Mouse (Mus musculus) urinary bladder, postnatal 25 days (tissue): ENCODE data around the gene Slc8b1.
"Not testable (repeated sequence)": the region's sequence is repeated elsewhere in the genome, so short reads cannot be mapped to it uniquely, and the experiment has no call there.

ENCODE experiments used
- DNase-seq: peaks from one replicate; pipeline ENCODE4 v3.0.0; 2022; ENCODE audit warnings: low spot score

The Slc8b1 gene

GRCm38 (mm10) chr5:120495703-120496226 lies 15.2 kb upstream of the Slc8b1 start:
- DNase-seq = no peak

DNA sequence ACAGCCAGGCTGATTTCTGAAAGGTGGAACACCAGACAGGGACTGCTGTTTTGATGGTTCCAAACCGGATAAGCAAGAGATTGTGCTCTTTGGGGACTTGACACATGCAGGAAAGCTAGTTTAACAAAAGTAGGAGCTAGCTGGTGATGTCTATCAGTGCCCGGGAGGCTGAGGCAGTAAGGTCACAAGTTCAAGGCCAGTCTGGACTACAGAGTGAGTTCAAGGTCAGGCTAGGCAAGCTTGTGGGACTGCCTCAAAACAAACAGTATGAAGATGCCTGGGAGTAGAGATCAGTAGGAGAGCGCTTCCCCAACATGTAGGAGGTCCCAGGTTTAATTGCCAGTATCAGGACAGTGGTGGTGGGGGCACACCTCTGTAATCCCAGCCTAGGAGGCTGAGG lies 13.9 kb upstream of the Slc8b1 start:
- no peak for DNase-seq

GRCm38 (mm10) chr5:120499202-120499601 lies 11.8 kb upstream of the Slc8b1 start:
- DNase-seq = no peak

GRCm38 (mm10) chr5:120500609-120501008 lies 10.4 kb upstream of the Slc8b1 start:
- DNase-seq = not testable (repeated sequence)

GRCm38 (mm10) chr5:120502147-120502621 lies 8.8 kb upstream of the Slc8b1 start:
- no peak for DNase-seq

- no peak for DNase-seq
Observed at GRCm38 (mm10) chr5:120502675-120503143, 8.3 kb upstream of the Slc8b1 start.

DNA sequence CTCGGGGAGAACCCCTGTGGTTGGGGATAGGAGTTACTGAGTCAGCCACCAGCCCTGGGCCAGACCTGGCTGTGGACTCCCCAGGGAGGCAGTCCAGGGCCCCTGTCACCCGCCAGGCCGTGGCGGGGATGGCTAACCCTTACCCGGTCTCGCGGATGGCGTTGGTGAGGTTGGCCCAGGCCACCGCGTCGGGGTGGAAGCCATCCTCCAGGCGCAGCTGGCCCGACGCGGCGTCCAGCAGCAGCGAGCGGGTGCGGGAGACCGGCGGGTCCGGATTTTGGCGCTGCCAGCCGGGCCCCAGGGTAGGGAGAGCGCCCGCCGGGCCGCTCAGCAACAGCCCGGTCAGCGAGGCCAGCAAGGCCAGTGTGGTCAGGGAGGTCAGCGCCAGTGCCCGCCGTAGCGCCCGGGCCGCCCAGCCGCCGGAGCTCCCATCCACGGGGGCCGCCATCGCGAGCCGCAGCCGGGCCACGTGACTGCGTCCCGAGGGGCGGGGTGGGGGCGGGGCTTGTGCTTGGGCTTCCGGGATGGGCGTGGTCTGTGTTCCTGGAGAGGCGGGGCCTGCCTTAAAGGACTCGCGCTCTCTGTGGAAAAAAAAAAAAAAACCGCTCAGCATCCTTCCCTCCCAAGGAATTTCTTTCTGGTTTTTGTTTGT lies 7.7 kb upstream of the Slc8b1 start, which contains the start of gene Plbd2:
Plbd2 (minus strand) TSS at position 482 of the 652 bp plus-strand sequence.
- peak; percentile 78 for DNase-seq

GRCm38 (mm10) chr5:120505368-120505767 lies 5.6 kb upstream of the Slc8b1 start:
- DNase-seq = peak; percentile 85

DNA sequence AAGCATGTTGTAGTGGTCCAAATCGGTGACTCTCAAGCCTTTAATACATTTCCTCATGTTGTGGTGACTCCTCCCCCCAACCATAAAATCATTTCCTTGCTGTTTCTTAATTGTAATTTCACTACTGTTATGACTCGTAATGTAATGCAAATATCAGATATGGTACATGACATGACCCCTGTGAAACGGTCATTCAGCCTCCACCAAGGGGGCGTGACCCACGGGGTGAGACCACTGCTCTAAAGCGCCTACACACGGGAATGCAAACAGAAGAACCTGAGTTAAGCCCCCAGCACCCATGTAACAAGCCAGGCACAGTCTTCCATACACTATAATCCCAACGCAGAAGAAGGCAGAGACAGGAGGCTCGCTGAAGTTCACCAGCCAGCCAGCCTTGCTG lies 5.2 kb upstream of the Slc8b1 start:
- no peak for DNase-seq

GRCm38 (mm10) chr5:120506490-120506889 lies 4.5 kb upstream of the Slc8b1 start:
- no peak for DNase-seq

- no peak for DNase-seq
Observed at GRCm38 (mm10) chr5:120507311-120507710, 3.7 kb upstream of the Slc8b1 start.

DNA sequence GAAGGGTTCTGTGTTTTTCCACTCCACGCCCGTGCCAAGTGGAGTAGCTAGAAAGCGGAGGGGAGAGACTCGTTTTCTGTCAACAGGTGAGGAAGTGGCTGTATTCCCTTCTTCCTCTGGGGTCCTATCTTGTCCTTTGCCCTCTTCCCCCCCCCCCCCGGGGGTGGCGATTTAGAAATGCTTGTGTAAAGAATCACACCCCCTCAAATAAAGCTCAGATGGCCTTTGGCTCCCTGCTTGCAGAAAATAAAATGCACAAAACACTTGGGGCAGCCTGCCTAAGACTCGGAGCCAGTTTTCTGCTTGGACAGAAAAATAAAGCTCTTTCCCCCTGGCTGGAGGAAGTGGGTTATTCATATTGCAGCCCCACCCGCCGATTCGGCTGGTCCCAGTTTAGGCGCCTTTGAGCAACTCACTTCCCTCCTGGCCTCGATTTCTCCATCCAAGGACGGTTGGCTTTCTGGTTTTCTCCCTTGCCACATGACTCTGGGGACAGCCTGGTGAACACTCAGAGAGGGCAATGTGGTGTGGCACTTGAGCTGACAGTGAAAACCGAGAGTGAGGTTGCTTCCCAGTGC lies 764 bp downstream of the Slc8b1 start:
- peak; percentile 16 for DNase-seq

DNA sequence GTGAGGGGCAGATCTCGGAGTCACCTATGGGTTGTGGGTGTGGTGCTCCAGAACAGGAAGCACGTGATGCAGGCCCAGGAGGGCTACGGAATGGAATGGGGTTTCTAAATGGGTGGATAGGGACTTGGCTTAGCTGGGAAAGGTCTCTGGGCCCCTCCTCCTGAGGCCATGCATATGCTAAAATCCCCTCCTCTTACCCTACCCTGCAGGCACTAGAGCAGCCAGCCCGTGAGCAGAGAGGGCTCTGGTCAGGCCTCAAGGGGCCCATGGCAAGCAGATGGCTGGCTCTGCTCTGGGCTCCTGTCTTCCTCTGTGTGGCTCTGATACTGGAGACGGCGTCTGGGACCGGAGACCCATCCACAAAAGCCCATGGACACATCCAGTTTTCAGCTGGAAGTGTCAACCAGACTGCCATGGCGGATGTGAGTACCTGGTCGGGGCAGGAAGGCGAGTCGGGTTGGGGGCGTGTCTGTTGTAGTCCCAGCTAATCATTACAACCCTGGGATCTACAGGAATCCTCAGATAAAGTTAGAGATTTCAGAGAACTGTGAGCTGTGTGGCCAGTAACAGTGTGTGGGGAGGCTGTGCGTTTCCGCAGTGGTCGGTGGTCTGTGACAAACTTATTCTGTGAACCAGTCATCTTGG lies 2.1 kb downstream of the Slc8b1 start:
- DNase-seq = no peak

DNA sequence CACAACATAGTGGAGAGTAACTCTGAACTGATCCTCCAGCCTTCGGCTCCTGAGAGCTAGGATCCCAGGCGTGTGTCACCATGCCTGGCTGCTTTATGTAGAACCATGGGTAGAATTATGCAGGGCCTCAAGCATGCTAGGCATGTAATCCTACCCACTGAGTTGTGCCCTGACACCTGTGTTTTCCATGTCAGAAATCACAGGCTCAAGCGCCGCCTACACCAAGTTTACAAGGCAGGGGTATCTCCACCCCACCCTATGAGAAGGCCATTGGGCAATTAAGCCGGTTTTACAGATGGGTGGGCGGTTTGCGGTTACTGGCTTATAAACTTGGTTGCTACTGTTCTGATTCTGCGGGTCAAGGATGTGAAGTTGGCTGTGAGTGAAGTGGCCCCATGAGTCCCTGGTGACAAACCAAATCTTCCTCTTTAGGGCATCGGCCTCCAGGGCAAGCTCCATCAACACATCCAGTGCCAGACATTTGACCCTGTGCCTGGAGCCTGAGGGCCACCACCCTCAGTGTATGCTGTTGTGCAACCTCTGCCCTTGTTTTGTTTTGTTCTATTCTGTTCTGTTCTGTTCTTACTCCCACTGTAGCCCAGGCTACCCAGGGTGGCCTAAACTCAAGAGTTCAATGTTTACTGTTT lies 3.2 kb downstream of the Slc8b1 start:
- DNase-seq = no peak

GRCm38 (mm10) chr5:120514754-120515153 lies 3.8 kb downstream of the Slc8b1 start:
- DNase-seq = peak; percentile 49

- no peak for DNase-seq
Observed at GRCm38 (mm10) chr5:120515451-120515850, 4.5 kb downstream of the Slc8b1 start.

DNA sequence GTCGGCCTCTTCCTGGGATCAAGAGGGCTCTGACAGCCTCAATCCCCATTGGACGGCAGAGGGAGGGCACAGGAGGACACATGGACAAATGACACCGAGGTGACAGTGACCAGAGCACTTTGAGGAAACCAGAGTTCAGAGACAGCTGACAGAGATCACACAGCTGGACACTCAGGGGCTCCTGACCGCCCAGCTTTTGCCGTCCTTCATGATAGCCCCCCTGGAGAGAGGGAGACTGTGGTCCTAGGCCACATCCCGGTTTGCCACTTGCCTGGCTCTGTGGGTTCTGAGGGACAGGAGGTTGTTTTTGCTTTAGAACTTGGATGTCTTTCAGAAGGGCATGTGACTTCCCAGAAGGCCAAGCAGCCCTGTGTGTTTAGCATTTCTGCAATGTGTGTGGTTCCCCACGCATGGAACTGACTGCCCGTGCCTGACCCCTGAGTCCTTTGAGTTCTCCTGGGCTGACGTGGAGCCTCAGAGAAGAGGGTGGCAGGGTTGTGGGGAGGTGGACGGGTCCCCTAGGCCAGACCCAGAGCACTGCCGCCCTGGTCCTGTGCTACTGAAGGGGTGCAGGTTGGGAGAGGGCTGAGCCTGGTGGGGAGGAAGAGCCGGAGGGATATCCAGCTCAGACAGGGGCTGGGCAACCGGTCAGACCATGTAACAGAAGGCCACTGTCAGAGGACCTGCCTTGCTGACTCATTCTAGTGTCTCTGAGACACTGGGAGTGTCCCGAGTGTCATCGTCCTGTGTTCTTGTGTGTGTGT lies 5.4 kb downstream of the Slc8b1 start:
- peak; percentile 26 for DNase-seq

DNA sequence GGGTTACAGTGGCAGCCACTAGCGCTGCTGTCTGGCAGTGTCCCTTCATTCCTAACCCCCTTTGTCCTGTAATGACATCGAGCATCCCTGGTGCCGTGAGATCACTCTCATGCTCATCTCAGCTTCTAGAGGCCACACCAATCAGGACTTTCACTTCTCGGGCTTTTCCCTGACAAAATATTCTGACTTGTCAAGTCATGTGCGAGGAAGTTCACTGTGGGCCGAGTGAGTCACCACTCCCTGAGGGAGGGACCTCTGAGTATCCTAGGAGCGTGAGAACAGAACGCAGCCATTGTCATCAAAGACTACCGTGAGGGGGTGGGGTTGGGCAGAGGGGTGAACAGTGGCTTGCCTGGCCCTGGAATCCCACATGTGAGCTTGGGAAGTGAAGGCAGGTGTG lies 6.6 kb downstream of the Slc8b1 start:
- peak; percentile 46 for DNase-seq

DNA sequence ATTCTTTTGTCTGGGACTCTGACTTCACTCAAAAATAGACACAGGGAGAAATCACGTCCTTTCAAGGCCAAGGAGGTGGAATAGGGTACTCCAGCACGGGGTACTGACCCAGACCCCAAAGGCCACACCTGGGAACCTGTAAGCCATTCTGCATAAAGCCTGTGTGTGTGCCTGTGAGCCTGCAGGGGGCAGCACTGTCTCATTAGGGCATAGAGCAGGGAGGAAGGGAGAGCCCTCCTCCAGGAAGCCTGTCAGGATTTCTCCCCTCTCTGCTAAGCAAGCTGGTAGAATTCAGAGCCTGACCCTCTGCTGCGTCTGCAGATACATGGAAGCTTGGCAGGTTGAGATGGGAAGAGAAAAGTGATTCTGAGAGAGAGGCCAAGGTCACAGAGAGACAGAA lies 11.7 kb downstream of the Slc8b1 start:
- DNase-seq = peak; percentile 27

DNA sequence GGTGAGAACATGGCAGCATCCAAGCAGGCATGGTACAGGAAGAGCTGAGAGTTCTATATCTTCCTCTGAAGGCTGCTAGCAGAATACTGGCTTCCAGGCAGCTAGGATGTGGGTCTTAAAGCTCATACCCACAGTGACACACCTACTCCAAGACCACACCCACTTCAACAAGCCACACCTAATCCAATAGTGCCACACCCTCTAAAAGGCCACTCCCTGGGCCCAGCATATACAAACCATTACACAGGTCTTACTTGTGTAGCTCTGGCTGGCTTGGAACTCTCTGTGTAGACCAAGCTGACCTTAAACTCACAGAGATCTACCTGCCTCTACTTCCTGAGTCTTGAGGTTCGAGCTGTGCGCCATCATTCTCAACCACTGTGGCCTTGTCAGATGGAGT lies 13.8 kb downstream of the Slc8b1 start:
- no peak for DNase-seq

DNA sequence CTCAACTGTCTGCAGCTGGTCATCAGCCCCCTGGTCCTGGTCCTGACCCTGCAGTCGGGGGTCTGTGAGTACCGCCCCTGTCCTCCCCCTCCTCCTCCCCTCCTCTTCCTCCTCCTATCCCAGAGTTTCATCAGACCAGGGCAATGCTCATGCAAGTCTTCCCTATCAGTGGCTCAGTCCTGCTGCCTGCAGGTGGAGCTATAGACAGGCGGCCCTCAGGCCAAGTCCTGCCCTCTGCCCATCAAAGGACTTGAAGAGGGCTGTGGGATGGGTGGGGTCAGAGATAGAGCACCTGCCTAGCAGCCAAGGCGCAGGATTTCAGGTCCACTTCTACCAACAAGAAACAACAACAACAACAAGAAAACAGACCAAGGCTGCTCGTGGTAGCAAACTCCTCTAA lies 14.8 kb downstream of the Slc8b1 start:
- no peak for DNase-seq

GRCm38 (mm10) chr5:120526311-120526710 lies 15.3 kb downstream of the Slc8b1 start:
- DNase-seq = no peak
